Mouse (Mus musculus) embryonic facial prominence, embryonic 11.5 days (tissue): ENCODE data around the gene Ell. TPM values are rescaled to one million over a fixed set of nuclear protein-coding genes. Genes with fewer than 3 reads are reported as not detected.

ENCODE experiments used
- ATAC-seq: fragments of 200-750 bp; cut with Nextera tagmentation; replicated peaks from 2 replicates; pipeline ENCODE4 v1.8.0; 2017; ENCODE audit warnings: low read depth; ENCODE audit not compliant: insufficient number of reproducible peaks, low FRiP score, low TSS enrichment
- DNase-seq: peaks from one replicate; pipeline ENCODE4 v3.0.0-alpha.2; 2015; ENCODE audit warnings: low spot score
- H3K27ac ChIP-seq: fragments of 300-500 bp; sonication (generic); replicated peaks from 2 replicates; pipeline ENCODE4 v1.5.1; 2014; ENCODE audit warnings: mild to moderate bottlenecking, low read depth, low read length, control low read depth
- H3K27me3 ChIP-seq: fragments of 300-500 bp; sonication (generic); 2 replicates; pipeline ENCODE4 v1.6.1; 2014; ENCODE audit warnings: mild to moderate bottlenecking, low read length, moderate library complexity, mixed read lengths; ENCODE audit not compliant: control insufficient read depth, insufficient read depth
- H3K36me3 ChIP-seq: fragments of 300-500 bp; sonication (generic); replicated peaks from 2 replicates; pipeline ENCODE4 v1.6.1; 2014; ENCODE audit warnings: low read depth, mild to moderate bottlenecking, low read length, moderate library complexity, mixed read lengths; ENCODE audit not compliant: control insufficient read depth, insufficient read depth
- H3K4me1 ChIP-seq: fragments of 300-500 bp; sonication (generic); 2 replicates; pipeline ENCODE4 v1.6.1; 2014; ENCODE audit warnings: low read length, mixed read lengths; ENCODE audit not compliant: control insufficient read depth, insufficient read depth
- H3K4me2 ChIP-seq: fragments of 300-500 bp; sonication (generic); 2 replicates; pipeline ENCODE4 v1.6.1; 2014; ENCODE audit warnings: low read depth, mild to moderate bottlenecking, control low read depth, low read length, moderate library complexity
- H3K4me3 ChIP-seq: fragments of 300-500 bp; sonication (generic); 2 replicates; pipeline ENCODE4 v1.5.1; 2014; ENCODE audit warnings: low read depth, low read length, control low read depth
- H3K9ac ChIP-seq: fragments of 300-500 bp; sonication (generic); replicated peaks from 2 replicates; pipeline ENCODE4 v1.6.1; 2014; ENCODE audit warnings: mild to moderate bottlenecking, control low read depth, low read length
- H3K9me3 ChIP-seq: fragments of 300-500 bp; sonication (generic); replicated peaks from 2 replicates; pipeline ENCODE4 v1.6.1; 2016; ENCODE audit warnings: mild to moderate bottlenecking, low read length, inconsistent platforms, mixed read lengths; ENCODE audit not compliant: control insufficient read depth
- WGBS: fragments of 180-500 bp; shearing (Covaris S2); extraction: QIAGEN DNeasy Blood & Tissue Kit; methylation state at CpG from one replicate; pipeline ENCODE4 v1.1.7; 2014; 5-methylcytosine and 5-hydroxymethylcytosine counted together
- polyA plus RNA-seq: library from polyadenylated mRNA; unstranded; fragments of >200 nt; fragmentation: Nextera tagmentation; extraction: Ambion mirVana; gene quantifications from 2 replicates; pipeline ENCODE4 v1.2.1, GENCODE M21; 2014

Gene Ell
- polyA plus RNA-seq, 1 experiment from 2014 or later: 16.1 TPM

- DNase-seq (peak; percentile 72), ATAC-seq (no peak)
- Histone ChIP-seq H3K36me3 (no peaks in the 10 kb centered on the region), H3K4me2 (peak overlapping the region; percentile 83), H3K4me3 (peak overlapping the region; percentile 82), H3K27ac (peak overlapping the region; percentile 98), H3K9me3 (no peaks in the 10 kb centered on the region), H3K27me3 (no peaks in the 10 kb centered on the region), H3K4me1 (peaks cover 11% of the 10 kb centered on the region; the same call in 1 of the 2 replicates), H3K9ac (peak overlapping the region; percentile 80)
- WGBS: 2% methylated on average over 84 of the region's 84 CpGs
Measured at GRCm38 (mm10) chr8:70607898-70608748, 68.9 kb downstream of the Ell start.

DNA sequence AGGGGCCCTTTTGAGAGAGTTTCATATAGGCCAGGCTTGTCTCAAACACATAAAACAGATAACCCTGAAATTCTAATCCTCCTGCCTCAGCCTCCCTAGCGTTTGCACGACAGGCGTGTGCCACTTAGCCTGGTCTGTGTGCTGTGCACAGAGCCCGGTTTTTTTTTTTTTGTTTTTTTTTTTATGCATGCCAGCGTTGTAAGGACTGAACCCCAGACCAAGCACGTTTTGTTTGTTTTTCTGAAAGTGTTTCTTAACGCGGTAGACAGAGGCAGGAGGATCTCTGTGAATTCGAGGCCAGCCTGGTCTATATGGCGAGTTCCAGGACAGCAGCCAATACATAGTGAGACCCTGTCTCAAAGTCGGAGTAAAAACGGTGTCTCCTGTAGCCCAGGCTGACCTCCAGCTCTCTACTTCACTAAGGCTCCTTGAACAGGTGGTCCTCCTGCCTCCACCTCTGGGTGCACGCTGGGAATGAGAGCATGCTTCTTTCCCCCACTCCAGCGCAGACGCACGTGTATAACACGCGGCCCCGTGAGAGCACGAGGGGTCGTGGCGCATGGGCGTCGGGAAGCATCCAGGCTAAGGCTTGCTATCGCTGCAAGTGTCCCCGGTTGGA lies 69.6 kb downstream of the Ell start, which contains the start of gene Ssbp4:
Gene Ssbp4 (minus strand): TSS at position 124 of the 619 bp plus-strand sequence.
- Histone ChIP-seq H3K27ac (peak within 1 kb of the TSS; percentile 98), H3K4me2 (peak within 1 kb of the TSS; percentile 83), H3K9me3 (no peaks in the 10 kb centered on the region), H3K4me3 (peak within 1 kb of the TSS; percentile 82), H3K4me1 (peaks cover 11% of the 10 kb centered on the region; the same call in 1 of the 2 replicates), H3K27me3 (no peaks in the 10 kb centered on the region), H3K9ac (peak within 1 kb of the TSS; percentile 81), H3K36me3 (no peaks in the 10 kb centered on the region)
- DNase-seq (no peak), ATAC-seq (0 out of 2 replicates have a peak, but pooled peaks have one; percentile 0)
- WGBS: 5% methylated on average over 26 of the region's 26 CpGs

- Histone ChIP-seq H3K36me3 (no peaks in the 10 kb centered on the region), H3K27ac (peak overlapping the region; percentile 98), H3K9ac (peak overlapping the region; percentile 81), H3K27me3 (no peaks in the 10 kb centered on the region), H3K9me3 (no peaks in the 10 kb centered on the region), H3K4me3 (peak overlapping the region; percentile 39), H3K4me1 (peaks cover 11% of the 10 kb centered on the region; the same call in 1 of the 2 replicates), H3K4me2 (peak overlapping the region; percentile 83)
- DNase-seq: peak; percentile 93
- peak; percentile 57 for ATAC-seq
- WGBS: under 1% methylated on average over 38 of the region's 39 CpGs
Measured at GRCm38 (mm10) chr8:70609368-70609848, 70.2 kb downstream of the Ell start.

DNA sequence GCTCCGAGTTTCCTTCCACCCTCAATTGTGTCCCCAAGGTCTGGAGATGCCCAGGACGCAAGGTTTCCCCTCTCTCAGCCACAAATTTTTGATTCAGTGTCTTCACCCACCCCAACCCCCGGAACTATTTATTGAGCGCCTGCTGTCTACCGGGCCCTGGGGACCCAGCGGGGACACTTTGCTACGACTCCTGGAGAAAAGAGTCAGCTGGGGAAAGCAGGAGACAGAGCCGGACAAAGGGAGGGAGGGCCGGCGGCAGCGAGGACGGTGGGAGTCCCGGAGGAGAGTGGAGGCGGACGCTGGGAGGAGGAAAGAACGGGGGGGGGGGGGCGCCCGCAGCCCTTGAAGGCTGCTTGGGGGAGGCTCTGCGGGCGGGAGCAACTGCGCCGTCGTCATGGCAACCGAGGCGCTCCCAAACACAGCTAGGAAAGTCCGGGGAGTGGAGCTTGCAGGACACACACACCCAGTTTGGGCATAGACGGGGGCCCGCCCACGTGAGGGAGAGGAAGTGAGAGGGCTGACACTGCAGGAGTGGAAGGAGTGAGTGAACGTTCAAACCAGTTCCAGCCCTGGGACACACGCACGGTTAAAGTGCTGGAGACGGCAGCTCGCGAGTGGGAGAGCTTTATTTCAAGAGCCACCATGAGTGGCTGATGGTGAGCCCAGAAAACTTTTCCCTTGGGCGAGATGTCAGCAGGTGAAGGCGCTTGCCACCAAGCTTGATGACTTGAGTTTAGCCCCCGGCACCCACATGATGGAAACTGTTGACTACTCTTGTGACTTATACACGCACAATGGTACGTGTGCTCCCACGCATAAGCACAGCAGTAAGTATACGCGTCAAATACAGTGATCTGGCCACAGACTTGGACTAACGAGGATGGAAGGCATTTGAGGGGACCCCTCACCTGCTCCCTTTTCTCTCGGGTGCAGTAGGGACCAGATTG lies 70.9 kb downstream of the Ell start:
- Histone ChIP-seq H3K27me3 (no peaks in the 10 kb centered on the region), H3K9ac (peak overlapping the region; percentile 81), H3K4me3 (peak overlapping the region; percentile 39), H3K4me1 (peaks cover 11% of the 10 kb centered on the region; the same call in 1 of the 2 replicates), H3K27ac (peak overlapping the region; percentile 98), H3K36me3 (no peaks in the 10 kb centered on the region), H3K4me2 (peak overlapping the region; percentile 83), H3K9me3 (no peaks in the 10 kb centered on the region)
- peak; percentile 93 for DNase-seq
- WGBS: 1% methylated on average over 42 of the region's 45 CpGs
- peak; percentile 30 for ATAC-seq

DNA sequence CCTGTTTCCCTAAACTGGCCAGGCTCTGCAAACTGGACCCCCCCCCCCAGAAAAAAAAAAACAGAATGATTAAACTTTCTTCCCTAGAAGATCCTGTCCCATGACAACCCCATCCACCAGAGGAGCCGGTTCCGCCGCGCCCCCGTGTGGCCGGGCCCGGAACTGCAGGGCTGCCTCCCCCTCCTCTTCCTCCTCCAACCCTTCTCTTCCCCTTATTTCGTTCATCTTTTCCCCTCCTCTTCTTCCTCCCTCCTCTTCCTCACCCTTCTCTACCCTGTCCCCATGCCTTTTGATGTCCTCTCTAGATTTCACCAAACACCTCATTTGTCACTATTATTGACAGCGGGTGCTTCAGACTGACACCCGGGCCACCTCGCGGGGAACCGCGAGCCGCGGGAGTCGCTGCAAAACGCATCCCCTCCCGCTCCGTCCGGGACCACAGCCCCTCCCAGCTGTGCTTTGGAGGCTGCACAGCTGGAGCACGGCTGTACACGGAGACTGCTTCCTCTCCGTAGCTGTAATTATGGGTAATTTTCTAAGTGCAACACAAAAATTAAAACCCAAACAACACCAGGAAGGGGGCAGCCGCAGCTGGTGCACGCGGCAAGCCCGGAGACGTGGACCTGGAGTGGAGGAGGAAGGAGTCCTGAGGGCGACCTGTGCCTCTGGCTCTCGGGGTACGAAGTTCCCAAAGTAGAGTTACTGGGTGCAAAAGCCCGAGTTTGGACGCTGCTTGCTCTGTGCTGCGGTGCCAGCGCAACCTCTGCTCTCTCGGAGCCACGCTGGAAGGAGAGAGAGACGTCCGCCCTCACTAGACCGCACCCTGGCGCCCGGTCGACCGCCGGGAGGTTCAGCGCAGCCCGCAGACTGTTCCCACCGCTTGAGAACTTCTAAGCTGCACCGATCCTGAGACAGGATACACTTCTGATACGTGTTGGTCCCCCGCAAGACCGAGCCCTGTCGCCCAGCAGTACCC lies 71.8 kb downstream of the Ell start:
- Histone ChIP-seq H3K27me3 (no peaks in the 10 kb centered on the region), H3K4me2 (peak overlapping the region; percentile 83), H3K36me3 (no peaks in the 10 kb centered on the region), H3K4me1 (peaks cover 11% of the 10 kb centered on the region; the same call in 1 of the 2 replicates), H3K4me3 (peak overlapping the region; percentile 39), H3K9ac (peak overlapping the region; percentile 81), H3K9me3 (no peaks in the 10 kb centered on the region), H3K27ac (peak overlapping the region; percentile 98)
- WGBS: under 1% methylated on average over 54 of the region's 54 CpGs
- DNase-seq: peak; percentile 80
- no peak for ATAC-seq

GRCm38 (mm10) chr8:70611849-70612248 lies 72.6 kb downstream of the Ell start:
- H3K4me1 ChIP-seq: peaks cover 10% of the 10 kb centered on the region; the same call in 1 of the 2 replicates
- no peaks in the 10 kb centered on the region for H3K9me3 ChIP-seq
- WGBS: 0% methylated on average over 6 of the region's 6 CpGs
- no peaks in the 10 kb centered on the region for H3K36me3 ChIP-seq
- peak overlapping the region; percentile 36; the same call in 1 of the 2 replicates for H3K27ac ChIP-seq
- H3K4me3 ChIP-seq: peak overlapping the region; percentile 39
- no peak for ATAC-seq
- H3K27me3 ChIP-seq: no peaks in the 10 kb centered on the region
- DNase-seq: peak; percentile 88
- H3K9ac ChIP-seq: peak overlapping the region; percentile 55
- H3K4me2 ChIP-seq: peak overlapping the region; percentile 83
